Mouse (Mus musculus) forebrain, embryonic 16.5 days (tissue): ENCODE data around the gene Tdp1. TPM values are rescaled to one million over a fixed set of nuclear protein-coding genes. Genes with fewer than 3 reads are reported as not detected.

Experiments
- ATAC-seq: fragments of 200-750 bp; cut with Nextera tagmentation; 2 replicates; pipeline ENCODE4 v1.8.0; 2017; ENCODE audit warnings: mild to moderate bottlenecking, moderate library complexity
- H3K27ac ChIP-seq: fragments of 300-500 bp; sonication (generic); 2 replicates; pipeline ENCODE4 v1.5.1; 2014; ENCODE audit warnings: low read length, control low read depth
- H3K27me3 ChIP-seq: fragments of 300-500 bp; sonication (generic); replicated peaks from 2 replicates; pipeline ENCODE4 v1.6.1; 2014; ENCODE audit warnings: low read length; ENCODE audit not compliant: control insufficient read depth, insufficient read depth
- H3K36me3 ChIP-seq: fragments of 300-500 bp; sonication (generic); 2 replicates; pipeline ENCODE4 v1.6.1; 2014; ENCODE audit not compliant: control insufficient read depth, insufficient read depth
- H3K4me1 ChIP-seq: fragments of 300-500 bp; sonication (generic); replicated peaks from 2 replicates; pipeline ENCODE4 v1.6.1; 2014; ENCODE audit warnings: low read length; ENCODE audit not compliant: control insufficient read depth, insufficient read depth
- H3K4me2 ChIP-seq: fragments of 300-500 bp; sonication (generic); 2 replicates; pipeline ENCODE4 v1.6.1; 2014; ENCODE audit warnings: mild to moderate bottlenecking, low read length, control low read depth
- H3K4me3 ChIP-seq: fragments of 300-500 bp; sonication (generic); replicated peaks from 2 replicates; pipeline ENCODE4 v1.5.1; 2014; ENCODE audit warnings: mild to moderate bottlenecking, low read length, control low read depth
- H3K9ac ChIP-seq: fragments of 300-500 bp; sonication (generic); replicated peaks from 2 replicates; pipeline ENCODE4 v1.6.1; 2014; ENCODE audit warnings: low read depth, low read length, control low read depth
- H3K9me3 ChIP-seq: fragments of 300-500 bp; sonication (generic); 2 replicates; pipeline ENCODE4 v1.6.1; 2016; ENCODE audit warnings: low read length; ENCODE audit not compliant: control insufficient read depth
- WGBS: fragments of 180-500 bp; shearing (Covaris S2); extraction: QIAGEN DNeasy Blood & Tissue Kit; methylation state at CpG from one replicate; pipeline ENCODE4 v1.1.7; 2014; 5-methylcytosine and 5-hydroxymethylcytosine counted together
- polyA plus RNA-seq: library from polyadenylated mRNA; unstranded; fragments of >200 nt; fragmentation: Nextera tagmentation; extraction: Ambion mirVana; gene quantifications from 2 replicates; pipeline ENCODE4 v1.2.1, GENCODE M21; 2015

Tdp1 gene
- polyA plus RNA-seq, 1 experiment from 2014 or later = 73.7 TPM

GRCm38 (mm10) chr12:99972825-99973224 lies 88.5 kb downstream of the Tdp1 start:
- H3K4me2 ChIP-seq = no peak overlapping the region
- H3K36me3 ChIP-seq = no peaks in the 10 kb centered on the region
- no peak for ATAC-seq
- 0 out of 2 replicates have a peak, but pooled peaks cover 2% of the 10 kb centered on the region for H3K9me3 ChIP-seq
- H3K9ac ChIP-seq = no peak overlapping the region
- H3K4me1 ChIP-seq = no peaks in the 10 kb centered on the region
- no peak overlapping the region for H3K4me3 ChIP-seq
- 59% methylated on average over 7 of the region's 7 CpGs for WGBS
- H3K27me3 ChIP-seq = peaks cover 12% of the 10 kb centered on the region
- no peak overlapping the region for H3K27ac ChIP-seq

- no peak overlapping the region for H3K9ac ChIP-seq
- no peak overlapping the region for H3K4me3 ChIP-seq
- no peak overlapping the region for H3K27ac ChIP-seq
- WGBS = 89% methylated on average over 1 of the region's 1 CpGs
- no peaks in the 10 kb centered on the region for H3K36me3 ChIP-seq
- peaks cover 4% of the 10 kb centered on the region for H3K27me3 ChIP-seq
- no peak for ATAC-seq
- no peak overlapping the region for H3K4me2 ChIP-seq
- H3K4me1 ChIP-seq = no peaks in the 10 kb centered on the region
- H3K9me3 ChIP-seq = 0 out of 2 replicates have a peak, but pooled peaks cover 2% of the 10 kb centered on the region
These were observed 89.3 kb downstream of the Tdp1 start for GRCm38 (mm10) chr12:99973659-99974058.

DNA sequence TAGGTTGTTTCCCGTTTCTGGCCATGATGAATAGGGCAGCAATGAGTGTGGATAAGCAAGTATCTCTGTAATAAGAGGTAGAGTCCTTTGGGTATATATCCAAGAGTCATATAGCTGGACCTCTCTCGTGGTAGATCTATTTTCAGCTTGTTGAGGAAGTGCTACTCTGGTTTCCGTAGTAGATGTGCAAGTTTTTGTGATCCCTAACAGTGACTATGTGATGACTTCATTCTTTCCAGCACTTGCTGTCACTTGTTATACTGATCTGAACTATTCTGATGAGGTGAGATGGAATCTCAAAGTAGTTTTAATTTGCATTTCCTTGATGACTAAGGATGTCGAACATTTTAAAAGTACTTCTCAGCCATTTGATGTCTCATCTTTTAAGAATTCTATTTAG lies 95.2 kb downstream of the Tdp1 start:
- Histone ChIP-seq H3K27ac (no peak overlapping the region), H3K4me3 (no peak overlapping the region), H3K4me1 (no peaks in the 10 kb centered on the region), H3K36me3 (no peaks in the 10 kb centered on the region), H3K27me3 (no peaks in the 10 kb centered on the region), H3K9ac (no peak overlapping the region), H3K9me3 (no peaks in the 10 kb centered on the region), H3K4me2 (no peak overlapping the region)
- no peak for ATAC-seq
- WGBS = 83% methylated on average over 4 of the region's 4 CpGs

GRCm38 (mm10) chr12:99986797-99987196 lies 102.5 kb downstream of the Tdp1 start:
- no peak overlapping the region for H3K27ac ChIP-seq
- H3K4me1 ChIP-seq = no peaks in the 10 kb centered on the region
- no peak for ATAC-seq
- H3K9me3 ChIP-seq = peaks cover 3% of the 10 kb centered on the region; the same call in 1 of the 2 replicates
- 96% methylated on average over 5 of the region's 5 CpGs for WGBS
- H3K36me3 ChIP-seq = no peaks in the 10 kb centered on the region
- H3K4me3 ChIP-seq = no peak overlapping the region
- H3K9ac ChIP-seq = no peak overlapping the region
- no peak overlapping the region for H3K4me2 ChIP-seq
- H3K27me3 ChIP-seq = no peaks in the 10 kb centered on the region

GRCm38 (mm10) chr12:99988144-99988543 lies 103.8 kb downstream of the Tdp1 start:
- H3K9me3 ChIP-seq = peaks cover 3% of the 10 kb centered on the region; the same call in 1 of the 2 replicates
- 76% methylated on average over 2 of the region's 2 CpGs for WGBS
- no peaks in the 10 kb centered on the region for H3K36me3 ChIP-seq
- no peaks in the 10 kb centered on the region for H3K27me3 ChIP-seq
- no peaks in the 10 kb centered on the region for H3K4me1 ChIP-seq
- no peak overlapping the region for H3K4me3 ChIP-seq
- H3K9ac ChIP-seq = no peak overlapping the region
- no peak overlapping the region for H3K27ac ChIP-seq
- ATAC-seq = no peak
- H3K4me2 ChIP-seq = no peak overlapping the region

GRCm38 (mm10) chr12:99992362-99992862 lies 108.1 kb downstream of the Tdp1 start:
- WGBS = 95% methylated on average over 11 of the region's 11 CpGs

DNA sequence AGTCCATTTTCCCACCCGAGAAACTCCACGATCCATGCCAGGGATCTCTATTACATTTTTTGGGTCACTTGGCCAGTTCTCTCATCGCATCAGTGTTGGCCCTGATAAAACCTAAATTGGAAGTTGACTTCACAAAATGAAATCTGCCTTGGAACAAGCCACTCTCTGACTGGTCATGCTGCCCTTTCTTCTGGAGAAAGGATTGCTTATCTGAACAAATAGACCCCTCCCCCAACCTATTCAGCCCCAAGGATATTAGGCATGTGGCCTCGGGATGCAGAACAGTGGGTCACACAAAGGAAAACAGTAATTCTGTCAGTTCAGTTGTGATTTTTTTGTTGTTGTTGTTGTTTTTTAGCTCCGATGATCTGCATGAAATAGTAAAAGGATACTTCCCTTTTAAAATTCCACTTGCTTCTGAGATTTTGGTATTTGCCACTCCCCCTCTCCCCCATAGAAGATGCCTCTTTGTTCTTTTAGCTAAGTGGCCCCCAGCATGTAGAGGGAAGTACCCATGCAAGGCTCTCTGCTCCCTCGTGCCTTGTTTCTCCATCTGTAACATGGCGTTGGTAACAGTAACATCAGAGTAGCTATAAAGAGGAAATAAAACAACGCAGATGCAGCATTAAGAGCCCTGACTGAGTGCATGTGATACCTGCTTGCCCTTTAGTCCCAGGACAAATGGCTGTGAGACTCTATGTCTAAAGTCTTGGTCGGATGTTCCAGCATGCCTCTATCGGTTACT lies 109.0 kb downstream of the Tdp1 start:
- H3K4me3 ChIP-seq = no peak overlapping the region
- no peaks in the 10 kb centered on the region for H3K27me3 ChIP-seq
- H3K4me1 ChIP-seq = no peaks in the 10 kb centered on the region
- no peak for ATAC-seq
- 64% methylated on average over 10 of the region's 10 CpGs for WGBS
- no peak overlapping the region for H3K4me2 ChIP-seq
- H3K36me3 ChIP-seq = no peaks in the 10 kb centered on the region
- H3K27ac ChIP-seq = no peak overlapping the region
- H3K9me3 ChIP-seq = peaks cover 5% of the 10 kb centered on the region; the same call in 1 of the 2 replicates
- H3K9ac ChIP-seq = no peak overlapping the region

More at GRCm38 (mm10) chr12:99992362-99992862, 108.1 kb downstream of the Tdp1 start:
- no peak overlapping the region for H3K4me3 ChIP-seq
- no peak for ATAC-seq
- no peak overlapping the region for H3K27ac ChIP-seq
- H3K27me3 ChIP-seq = no peaks in the 10 kb centered on the region
- no peak overlapping the region for H3K9ac ChIP-seq
- H3K9me3 ChIP-seq = peaks cover 5% of the 10 kb centered on the region; the same call in 1 of the 2 replicates
- no peaks in the 10 kb centered on the region for H3K36me3 ChIP-seq
- H3K4me2 ChIP-seq = no peak overlapping the region
- H3K4me1 ChIP-seq = no peaks in the 10 kb centered on the region

- Histone ChIP-seq H3K4me2 (no peak overlapping the region), H3K27me3 (no peaks in the 10 kb centered on the region), H3K9ac (no peak overlapping the region), H3K36me3 (no peaks in the 10 kb centered on the region), H3K4me1 (no peaks in the 10 kb centered on the region), H3K27ac (no peak overlapping the region), H3K4me3 (no peak overlapping the region), H3K9me3 (peaks cover 4% of the 10 kb centered on the region; the same call in 1 of the 2 replicates)
- WGBS = 83% methylated on average over 5 of the region's 5 CpGs
- no peak for ATAC-seq
These were observed 111.6 kb downstream of the Tdp1 start for GRCm38 (mm10) chr12:99995951-99996350.

GRCm38 (mm10) chr12:99999726-100000125 lies 115.4 kb downstream of the Tdp1 start:
- Histone ChIP-seq H3K9me3 (no peaks in the 10 kb centered on the region), H3K4me3 (no peak overlapping the region), H3K4me2 (no peak overlapping the region), H3K36me3 (no peaks in the 10 kb centered on the region), H3K4me1 (peaks cover 7% of the 10 kb centered on the region), H3K9ac (no peak overlapping the region), H3K27me3 (no peaks in the 10 kb centered on the region), H3K27ac (no peak overlapping the region)
- WGBS = 77% methylated on average over 5 of the region's 5 CpGs
- no peak for ATAC-seq
